Mouse (Mus musculus): ENCODE measurements at regions not wholly inside any gene's neighbourhood (a gene's known extent, or its start where the extent isn't known, plus 50 kb on each side); places are given as distances from the start of the nearest gene placed in this dataset.

- no peak for TF ChIP-seq BHLHE40 (IDR thresholded peaks at IDR 0.05; ENCODE audit: borderline replicate concordance, low read depth, low read length)
- TF ChIP-seq CHD2 (IDR thresholded peaks at IDR 0.05; ENCODE audit: low read length) = no peak
- TF ChIP-seq MAZ (IDR thresholded peaks at IDR 0.05; ENCODE audit: low read depth, low read length) = no peak
- TF ChIP-seq GATA1 (IDR thresholded peaks at IDR 0.05; ENCODE audit: low read depth, low read length) = no peak
- TF ChIP-seq ETS1 (IDR thresholded peaks at IDR 0.05; ENCODE audit: low read depth, low read length) = no peak
- no peak for TF ChIP-seq USF2 (IDR thresholded peaks at IDR 0.05; ENCODE audit: borderline replicate concordance in 1 of 2, insufficient read depth in 1 of 2, low read depth in 1 of 2, low read length in 2 of 2)
- TF ChIP-seq POLR2AphosphoS2 (IDR thresholded peaks at IDR 0.05; ENCODE audit: low read length) = no peak
- no peak for TF ChIP-seq MXI1 (IDR thresholded peaks at IDR 0.05; ENCODE audit: low read depth, low read length)
- TF ChIP-seq KAT2A (conservative IDR thresholded peaks at IDR 0.05; ENCODE audit: low read depth, low read length) = no peak
- TF ChIP-seq ZMIZ1 (IDR thresholded peaks at IDR 0.05; ENCODE audit: low read depth, low read length) = no peak
- no peak for TF ChIP-seq GABPA (IDR thresholded peaks at IDR 0.05; ENCODE audit: low read depth, low read length)
- no peak for TF ChIP-seq ZNF384 (IDR thresholded peaks at IDR 0.05; ENCODE audit: low read depth, low read length)
- TF ChIP-seq SMC3 (IDR thresholded peaks at IDR 0.05; ENCODE audit: low read depth, low read length) = no peak
- no peak for TF ChIP-seq UBTF (IDR thresholded peaks at IDR 0.05; ENCODE audit: borderline replicate concordance, insufficient read depth, low read depth, low read length)
- no peak for TF ChIP-seq CHD1 (IDR thresholded peaks at IDR 0.05; ENCODE audit: low read depth, low read length)
- TF ChIP-seq TAL1 (IDR thresholded peaks at IDR 0.05; ENCODE audit: low read length) = no peak
- Histone ChIP-seq H3K27me3 (ENCODE audit: control insufficient read depth in 1 of 2, insufficient read depth in 2 of 2, low read length in 2 of 2) (no peaks in the 10 kb centered on the region), H3K36me3 (ENCODE audit: control insufficient read depth in 1 of 2, insufficient read depth in 2 of 2, low read length in 2 of 2) (no peaks in the 10 kb centered on the region), H3K9ac (ENCODE audit: control insufficient read depth, low read depth, low read length, poor library complexity, severe bottlenecking) (no peak overlapping the region), H3K27ac (ENCODE audit: control insufficient read depth, low read depth, low read length) (no peak overlapping the region), H3K4me1 (ENCODE audit: control insufficient read depth in 1 of 2, insufficient read depth in 2 of 2, low read length in 2 of 2) (no peaks in the 10 kb centered on the region), H3K9me3 (replicated peaks; ENCODE audit: insufficient read depth, low read length) (no peaks in the 10 kb centered on the region), H3K79me2 (ENCODE audit: control insufficient read depth, insufficient read depth, low read length, poor library complexity) (no peaks in the 10 kb centered on the region), H3K4me3 (ENCODE audit: control insufficient read depth in 1 of 2, insufficient read depth in 1 of 2, low read depth in 2 of 2, low read length in 2 of 2) (no peak overlapping the region)
- no peak for DNase-seq (ENCODE audit: low read depth, low spot score)
Observed at GRCm38 (mm10) chr8:101779966-101780365, 1005.5 kb downstream of the Cdh11 start.

- H3K27ac ChIP-seq (ENCODE audit: control insufficient read depth, low read depth, low read length) = no peak overlapping the region
- H3K4me3 ChIP-seq (ENCODE audit: control insufficient read depth in 1 of 2, insufficient read depth in 1 of 2, low read depth in 2 of 2, low read length in 2 of 2) = no peak overlapping the region
- H3K27me3 ChIP-seq (ENCODE audit: control insufficient read depth in 1 of 2, insufficient read depth in 2 of 2, low read length in 2 of 2) = no peaks in the 10 kb centered on the region
- no peaks in the 10 kb centered on the region for H3K4me1 ChIP-seq (ENCODE audit: control insufficient read depth in 1 of 2, insufficient read depth in 2 of 2, low read length in 2 of 2)
- H3K36me3 ChIP-seq (ENCODE audit: control insufficient read depth in 1 of 2, insufficient read depth in 2 of 2, low read length in 2 of 2) = no peaks in the 10 kb centered on the region
- no peaks in the 10 kb centered on the region for H3K9me3 ChIP-seq (replicated peaks; ENCODE audit: insufficient read depth, low read length)
- DNase-seq (ENCODE audit: low read depth, low spot score) = no peak
- no peak overlapping the region for H3K9ac ChIP-seq (ENCODE audit: control insufficient read depth, low read depth, low read length, poor library complexity, severe bottlenecking)
- TF ChIP-seq ZNF384 (IDR thresholded peaks at IDR 0.05; ENCODE audit: low read depth, low read length) (no peak), NELFE (IDR thresholded peaks at IDR 0.05; ENCODE audit: low read depth, low read length) (no peak), ZC3H11A (IDR thresholded peaks at IDR 0.05; ENCODE audit: low read depth, low read length) (no peak), MAX (IDR thresholded peaks at IDR 0.05; ENCODE audit: low read length) (no peak), MAZ (IDR thresholded peaks at IDR 0.05; ENCODE audit: low read depth, low read length) (no peak), GABPA (IDR thresholded peaks at IDR 0.05; ENCODE audit: low read depth, low read length) (no peak), CHD2 (IDR thresholded peaks at IDR 0.05; ENCODE audit: low read length) (no peak), MAFK (IDR thresholded peaks at IDR 0.05; ENCODE audit: borderline replicate concordance, low read depth, low read length) (no peak), MEF2A (IDR thresholded peaks at IDR 0.05; ENCODE audit: extremely low read depth, insufficient replicate concordance, low read depth, low read length, poor library complexity, severe bottlenecking) (no peak), GATA1 (IDR thresholded peaks at IDR 0.05; ENCODE audit: low read depth, low read length) (no peak), MYC (IDR thresholded peaks at IDR 0.05; ENCODE audit: low read depth, low read length) (no peak), CTCF (IDR thresholded peaks at IDR 0.05 in 2 of 3, conservative IDR thresholded peaks at IDR 0.05 in 1 of 3; ENCODE audit: control insufficient read depth in 1 of 3, insufficient read depth in 1 of 3, low read depth in 2 of 3, low read length in 3 of 3, poor library complexity in 1 of 3, severe bottlenecking in 1 of 3) (no peak)
- no peaks in the 10 kb centered on the region for H3K79me2 ChIP-seq (ENCODE audit: control insufficient read depth, insufficient read depth, low read length, poor library complexity)
Observed at GRCm38 (mm10) chr8:101767588-101767987, 1017.9 kb downstream of the Cdh11 start.

Data from MEL (cell line).